Mouse (Mus musculus): Measurements from ENCODE around the gene Slc8a2. TPM values are rescaled to one million over a fixed set of nuclear protein-coding genes. Genes with fewer than 3 reads are reported as not detected.

Gene Slc8a2
- polyA plus RNA-seq (2014; fragmentation: Illumina TruSeq; extraction: RNeasy Lipid Tissue Mini Kit (QIAGEN cat#74804); ENCODE audit: low read depth, low replicate concordance) = 2.8 TPM

GRCm38 (mm10) chr7:16129421-16129845 is at the start of gene Slc8a2:
Gene Slc8a2, plus strand, starts transcription at chr7:16129826.

GRCm38 (mm10) chr7:16098021-16099017 is 31.3 kb upstream of the Slc8a2 start, which contains the start of gene Napa:
Gene Napa, plus strand, starts transcription at chr7:16098458.

GRCm38 (mm10) chr7:16119569-16120261 is 9.9 kb upstream of the Slc8a2 start, which contains the start of gene Kptn:
Gene Kptn, plus strand, starts transcription at chr7:16119895.

GRCm38 (mm10) chr7:16174597-16175541 is 45.2 kb downstream of the Slc8a2 start, which contains the start of gene Meis3:
Gene Meis3, plus strand, starts transcription at chr7:16175090.

Other genes starting within 250 kb of the Slc8a2 start
- gene Crx, start 249.9 kb upstream of the Slc8a2 start, polyA plus RNA-seq (2014; fragmentation: Illumina TruSeq; extraction: RNeasy Lipid Tissue Mini Kit (QIAGEN cat#74804); ENCODE audit: low read depth, low replicate concordance) = not detected
- not detected for gene Crxos, start 247.2 kb upstream of the Slc8a2 start, polyA plus RNA-seq (2014; fragmentation: Illumina TruSeq; extraction: RNeasy Lipid Tissue Mini Kit (QIAGEN cat#74804); ENCODE audit: low read depth, low replicate concordance)
- 12.0 TPM for gene Selenow, start 207.4 kb upstream of the Slc8a2 start, polyA plus RNA-seq (2014; fragmentation: Illumina TruSeq; extraction: RNeasy Lipid Tissue Mini Kit (QIAGEN cat#74804); ENCODE audit: low read depth, low replicate concordance)
- gene Nop53, start 183.8 kb upstream of the Slc8a2 start, polyA plus RNA-seq (2014; fragmentation: Illumina TruSeq; extraction: RNeasy Lipid Tissue Mini Kit (QIAGEN cat#74804); ENCODE audit: low read depth, low replicate concordance) = 9.3 TPM
- gene Ehd2, start 162.3 kb upstream of the Slc8a2 start, polyA plus RNA-seq (2014; fragmentation: Illumina TruSeq; extraction: RNeasy Lipid Tissue Mini Kit (QIAGEN cat#74804); ENCODE audit: low read depth, low replicate concordance) = 1.5 TPM
- 0.15 TPM for gene Bicra, start 81.9 kb upstream of the Slc8a2 start, polyA plus RNA-seq (2014; fragmentation: Illumina TruSeq; extraction: RNeasy Lipid Tissue Mini Kit (QIAGEN cat#74804); ENCODE audit: low read depth, low replicate concordance)
- 18.6 TPM for gene Zfp541, start 68.0 kb upstream of the Slc8a2 start, polyA plus RNA-seq (2014; fragmentation: Illumina TruSeq; extraction: RNeasy Lipid Tissue Mini Kit (QIAGEN cat#74804); ENCODE audit: low read depth, low replicate concordance)
- 32.6 TPM for gene Napa, start 31.4 kb upstream of the Slc8a2 start, polyA plus RNA-seq (2014; fragmentation: Illumina TruSeq; extraction: RNeasy Lipid Tissue Mini Kit (QIAGEN cat#74804); ENCODE audit: low read depth, low replicate concordance)
- gene Kptn, start 9.9 kb upstream of the Slc8a2 start, polyA plus RNA-seq (2014; fragmentation: Illumina TruSeq; extraction: RNeasy Lipid Tissue Mini Kit (QIAGEN cat#74804); ENCODE audit: low read depth, low replicate concordance) = 2.6 TPM
- gene Meis3, start 45.3 kb downstream of the Slc8a2 start, polyA plus RNA-seq (2014; fragmentation: Illumina TruSeq; extraction: RNeasy Lipid Tissue Mini Kit (QIAGEN cat#74804); ENCODE audit: low read depth, low replicate concordance) = not detected
- 0.32 TPM for gene Dhx34, start 92.2 kb downstream of the Slc8a2 start, polyA plus RNA-seq (2014; fragmentation: Illumina TruSeq; extraction: RNeasy Lipid Tissue Mini Kit (QIAGEN cat#74804); ENCODE audit: low read depth, low replicate concordance)
- gene C5ar2, start 114.3 kb downstream of the Slc8a2 start, polyA plus RNA-seq (2014; fragmentation: Illumina TruSeq; extraction: RNeasy Lipid Tissue Mini Kit (QIAGEN cat#74804); ENCODE audit: low read depth, low replicate concordance) = not detected
- 0.28 TPM for gene C5ar1, start 129.7 kb downstream of the Slc8a2 start, polyA plus RNA-seq (2014; fragmentation: Illumina TruSeq; extraction: RNeasy Lipid Tissue Mini Kit (QIAGEN cat#74804); ENCODE audit: low read depth, low replicate concordance)
- gene Inafm1, start 143.8 kb downstream of the Slc8a2 start, polyA plus RNA-seq (2014; fragmentation: Illumina TruSeq; extraction: RNeasy Lipid Tissue Mini Kit (QIAGEN cat#74804); ENCODE audit: low read depth, low replicate concordance) = 1.8 TPM
- 18.3 TPM for gene Ccdc9, start 157.0 kb downstream of the Slc8a2 start, polyA plus RNA-seq (2014; fragmentation: Illumina TruSeq; extraction: RNeasy Lipid Tissue Mini Kit (QIAGEN cat#74804); ENCODE audit: low read depth, low replicate concordance)
- gene Bbc3, start 178.6 kb downstream of the Slc8a2 start, polyA plus RNA-seq (2014; fragmentation: Illumina TruSeq; extraction: RNeasy Lipid Tissue Mini Kit (QIAGEN cat#74804); ENCODE audit: low read depth, low replicate concordance) = not detected

Data from testis, adult 10 weeks (tissue).